Mouse (Mus musculus): Measurements from ENCODE around the gene Pde4dip. TPM values are rescaled to one million over a fixed set of nuclear protein-coding genes. Genes with fewer than 3 reads are reported as not detected.

Gene Pde4dip
- polyA plus RNA-seq, 1 experiment from 2014 or later: 27.6 TPM

Small RNAs within 50 kb of the gene (microRNA-seq; reads per million reads assigned to microRNA genes)
- not detected for gene Mir7225

Other genes with a start within 250 kb of the Pde4dip start
- gene Prkab2, start 230.5 kb downstream of the Pde4dip start, polyA plus RNA-seq (2014; fragmentation: Nextera tagmentation; extraction: Ambion mirVana): 6.4 and 6.9 TPM in 2 replicates
- not detected in 2 replicates for gene Gm17651, start 214.0 kb downstream of the Pde4dip start, polyA plus RNA-seq (2014; fragmentation: Nextera tagmentation; extraction: Ambion mirVana)
- 122 and 127 TPM in 2 replicates for gene Sec22b, start 12.5 kb upstream of the Pde4dip start, polyA plus RNA-seq (2014; fragmentation: Nextera tagmentation; extraction: Ambion mirVana)
- gene Notch2, start 124.8 kb upstream of the Pde4dip start, polyA plus RNA-seq (2014; fragmentation: Nextera tagmentation; extraction: Ambion mirVana): 17.0 and 17.6 TPM in 2 replicates